Mouse (Mus musculus) forebrain, embryonic 14.5 days (tissue): ENCODE data around the gene Plekha5. TPM values are rescaled to one million over a fixed set of nuclear protein-coding genes. Genes with fewer than 3 reads are reported as not detected.
"Not testable (repeated sequence)": the region's sequence is repeated elsewhere in the genome, so short reads cannot be mapped to it uniquely, and the experiment has no call there.

Source experiments
- ATAC-seq: fragments of 200-750 bp; cut with Nextera tagmentation; 2 replicates; pipeline ENCODE4 v1.8.0; 2017; ENCODE audit warnings: mild to moderate bottlenecking, moderate library complexity
- DNase-seq: peaks from one replicate; pipeline ENCODE4 v3.0.0-alpha.2; 2015; ENCODE audit warnings: low spot score
- H3K27ac ChIP-seq: fragments of 300-500 bp; sonication (generic); 2 replicates; pipeline ENCODE4 v1.5.1; 2014; ENCODE audit warnings: low read depth, mild to moderate bottlenecking, control low read depth, low read length, moderate library complexity
- H3K27me3 ChIP-seq: fragments of 300-500 bp; sonication (generic); replicated peaks from 2 replicates; pipeline ENCODE4 v1.6.1; 2014; ENCODE audit warnings: low read length, control low read depth, mixed read lengths; ENCODE audit not compliant: control insufficient read depth, insufficient read depth
- H3K36me3 ChIP-seq: fragments of 300-500 bp; sonication (generic); 2 replicates; pipeline ENCODE4 v1.6.1; 2014; ENCODE audit warnings: low read length, control low read depth; ENCODE audit not compliant: control insufficient read depth, insufficient read depth
- H3K4me1 ChIP-seq: fragments of 300-500 bp; sonication (generic); 2 replicates; pipeline ENCODE4 v1.6.1; 2014; ENCODE audit warnings: antibody characterized with exemption, low read length, control low read depth; ENCODE audit not compliant: control insufficient read depth, insufficient read depth
- H3K4me2 ChIP-seq: fragments of 300-500 bp; sonication (generic); 2 replicates; pipeline ENCODE4 v1.6.1; 2014; ENCODE audit warnings: mild to moderate bottlenecking, control low read depth, low read length
- H3K4me3 ChIP-seq: fragments of 300-500 bp; sonication (generic); 2 replicates; pipeline ENCODE4 v1.5.1; 2014; ENCODE audit warnings: low read depth, low read length, control low read depth
- H3K9ac ChIP-seq: fragments of 300-500 bp; sonication (generic); 2 replicates; pipeline ENCODE4 v1.6.1; 2014; ENCODE audit warnings: mild to moderate bottlenecking, low read length, control low read depth, moderate library complexity
- H3K9me3 ChIP-seq: fragments of 300-500 bp; sonication (generic); replicated peaks from 2 replicates; pipeline ENCODE4 v1.6.1; 2016; ENCODE audit warnings: low read length, control low read depth, mixed read lengths; ENCODE audit not compliant: control insufficient read depth
- WGBS: fragments of 180-500 bp; shearing (Covaris S2); extraction: QIAGEN DNeasy Blood & Tissue Kit; methylation state at CpG from one replicate; pipeline ENCODE4 v1.1.7; 2014; 5-methylcytosine and 5-hydroxymethylcytosine counted together
- polyA plus RNA-seq: library from polyadenylated mRNA; unstranded; fragments of >200 nt; fragmentation: Nextera tagmentation; extraction: Ambion mirVana; gene quantifications from 2 replicates; pipeline ENCODE4 v1.2.1, GENCODE M21; 2014

The Plekha5 gene
- polyA plus RNA-seq, 1 experiment from 2014 or later = 26.5 TPM

GRCm38 (mm10) chr6:140490220-140490619 lies 66.4 kb downstream of the Plekha5 start:
- ATAC-seq = no peak

DNA sequence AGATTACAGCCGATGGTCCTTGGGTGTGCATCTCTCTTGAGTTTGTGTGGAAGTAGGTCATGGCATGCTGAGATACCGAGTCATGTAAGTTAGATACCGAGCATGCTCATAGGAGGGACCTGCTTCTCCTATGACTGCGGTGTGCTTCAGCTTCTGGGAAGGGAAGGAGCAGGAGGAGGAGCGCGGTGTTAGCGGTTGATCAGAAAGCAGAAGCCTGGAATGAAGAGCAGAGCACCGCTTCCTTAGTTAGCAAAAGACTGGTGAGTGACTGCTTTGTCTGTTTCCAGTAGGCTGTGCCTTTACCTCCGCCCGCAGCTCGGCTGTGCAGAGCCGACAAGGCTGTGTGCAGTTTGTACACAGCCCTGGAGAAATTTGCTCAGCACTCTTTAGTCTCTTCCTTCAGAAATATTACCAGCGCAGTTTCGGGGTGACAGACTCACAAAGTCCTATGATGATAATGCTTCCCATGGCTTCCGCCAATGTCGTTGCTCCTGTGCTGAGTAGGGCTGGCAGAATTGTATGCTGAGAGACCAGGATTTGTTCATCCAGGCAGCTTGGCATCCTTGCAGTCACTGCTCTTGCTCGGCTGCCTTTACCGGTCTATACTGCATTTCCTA lies 67.2 kb downstream of the Plekha5 start:
- ATAC-seq (peak; percentile 45; the same call in 1 of the 2 replicates), DNase-seq (no peak)
- H3K27ac ChIP-seq = no peak overlapping the region; the same call in 1 of the 2 replicates
- no peaks in the 10 kb centered on the region for H3K36me3 ChIP-seq
- H3K27me3 ChIP-seq = no peaks in the 10 kb centered on the region
- no peak overlapping the region for H3K4me3 ChIP-seq
- no peak overlapping the region for H3K4me2 ChIP-seq
- WGBS = 78% methylated on average over 18 of the region's 18 CpGs
- H3K4me1 ChIP-seq = 0 out of 2 replicates have a peak, but pooled peaks cover 7% of the 10 kb centered on the region
- H3K9me3 ChIP-seq = no peaks in the 10 kb centered on the region
- H3K9ac ChIP-seq = no peak overlapping the region; the same call in 1 of the 2 replicates

More at GRCm38 (mm10) chr6:140490220-140490619, 66.4 kb downstream of the Plekha5 start:
- no peak overlapping the region for H3K27ac ChIP-seq
- no peak for DNase-seq
- no peaks in the 10 kb centered on the region for H3K9me3 ChIP-seq
- H3K4me1 ChIP-seq = 0 out of 2 replicates have a peak, but pooled peaks cover 7% of the 10 kb centered on the region
- H3K36me3 ChIP-seq = no peaks in the 10 kb centered on the region
- no peak overlapping the region for H3K4me2 ChIP-seq
- WGBS = 85% methylated on average over 4 of the region's 4 CpGs
- H3K27me3 ChIP-seq = no peaks in the 10 kb centered on the region
- H3K4me3 ChIP-seq = no peak overlapping the region
- H3K9ac ChIP-seq = no peak overlapping the region

DNA sequence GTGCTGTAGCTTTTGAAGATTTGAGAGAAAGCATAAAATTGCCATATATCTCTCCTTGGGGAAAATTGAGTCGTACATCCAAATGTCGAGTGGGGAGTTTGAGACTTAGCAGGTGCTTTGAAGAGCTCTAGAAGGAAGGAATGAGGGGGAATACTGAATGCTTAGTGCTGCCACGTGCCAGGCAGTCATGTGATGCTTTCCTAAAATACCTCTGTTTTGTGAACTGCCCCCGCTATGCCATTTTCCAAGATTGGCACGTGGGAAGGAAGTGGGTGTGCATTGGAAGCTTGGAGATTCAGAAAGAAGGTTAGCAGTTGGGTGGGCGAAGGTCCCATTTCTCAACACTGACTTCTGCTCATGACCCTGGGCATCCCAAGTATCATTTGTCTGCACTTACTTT lies 68.2 kb downstream of the Plekha5 start:
- ATAC-seq = no peak
- WGBS = 86% methylated on average over 6 of the region's 6 CpGs
- no peak overlapping the region for H3K27ac ChIP-seq

DNA sequence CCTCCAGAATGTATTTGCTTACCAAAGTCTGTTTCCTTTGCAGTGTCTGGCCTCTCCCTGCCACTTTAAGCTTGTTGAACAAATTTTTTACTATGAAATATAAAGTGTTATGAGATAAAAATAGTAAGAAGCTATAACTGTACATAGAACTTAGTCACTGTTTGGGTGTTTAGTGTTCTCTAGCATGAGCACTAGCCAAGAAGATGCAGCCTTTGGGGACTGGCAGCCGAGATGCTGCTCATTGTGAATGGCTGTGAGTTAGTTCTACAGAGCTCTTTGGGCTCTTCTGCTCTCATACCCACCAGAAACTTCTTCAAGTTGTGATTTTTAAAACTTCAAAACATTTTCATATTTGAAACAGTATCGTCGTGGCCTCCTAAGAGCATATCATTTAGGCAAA lies 74.2 kb downstream of the Plekha5 start:
- 92% methylated on average over 3 of the region's 3 CpGs for WGBS
- Histone ChIP-seq H3K9ac (no peak overlapping the region), H3K4me1 (no peaks in the 10 kb centered on the region), H3K36me3 (no peaks in the 10 kb centered on the region), H3K27me3 (no peaks in the 10 kb centered on the region), H3K4me3 (no peak overlapping the region), H3K4me2 (no peak overlapping the region), H3K9me3 (no peaks in the 10 kb centered on the region), H3K27ac (no peak overlapping the region)
- DNase-seq (no peak), ATAC-seq (no peak)

More for the DNA sequence above, 68.2 kb downstream of the Plekha5 start:
- H3K4me3 ChIP-seq = no peak overlapping the region
- no peaks in the 10 kb centered on the region for H3K27me3 ChIP-seq
- DNase-seq = no peak
- no peaks in the 10 kb centered on the region for H3K36me3 ChIP-seq
- no peaks in the 10 kb centered on the region for H3K9me3 ChIP-seq
- no peak overlapping the region for H3K9ac ChIP-seq
- H3K4me1 ChIP-seq = 0 out of 2 replicates have a peak, but pooled peaks cover 7% of the 10 kb centered on the region
- no peak overlapping the region for H3K4me2 ChIP-seq

DNA sequence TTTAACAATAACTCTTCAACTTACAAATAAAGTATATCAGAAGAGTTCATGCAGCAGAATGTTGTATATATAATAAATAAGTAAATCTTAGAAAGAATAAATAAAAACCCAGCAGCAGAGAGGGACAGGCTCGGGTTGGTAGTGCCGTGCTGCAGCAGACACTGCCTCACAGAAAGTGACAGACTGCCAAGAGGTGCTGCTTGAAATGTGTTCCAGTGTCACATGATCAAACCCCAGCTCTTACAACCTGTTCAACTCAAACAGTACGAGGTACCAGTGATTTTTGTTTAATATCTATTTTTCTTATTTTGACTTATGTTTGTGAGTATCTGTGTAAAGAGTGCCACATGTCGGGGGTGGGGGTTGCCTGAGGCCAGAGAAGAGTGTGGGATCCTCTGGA lies 75.1 kb downstream of the Plekha5 start:
- Histone ChIP-seq H3K36me3 (no peaks in the 10 kb centered on the region), H3K4me1 (no peaks in the 10 kb centered on the region), H3K27me3 (no peaks in the 10 kb centered on the region), H3K27ac (no peak overlapping the region), H3K9ac (no peak overlapping the region), H3K9me3 (no peaks in the 10 kb centered on the region), H3K4me2 (no peak overlapping the region), H3K4me3 (no peak overlapping the region)
- ATAC-seq (no peak), DNase-seq (no peak)
- WGBS = 81% methylated on average over 4 of the region's 4 CpGs

DNA sequence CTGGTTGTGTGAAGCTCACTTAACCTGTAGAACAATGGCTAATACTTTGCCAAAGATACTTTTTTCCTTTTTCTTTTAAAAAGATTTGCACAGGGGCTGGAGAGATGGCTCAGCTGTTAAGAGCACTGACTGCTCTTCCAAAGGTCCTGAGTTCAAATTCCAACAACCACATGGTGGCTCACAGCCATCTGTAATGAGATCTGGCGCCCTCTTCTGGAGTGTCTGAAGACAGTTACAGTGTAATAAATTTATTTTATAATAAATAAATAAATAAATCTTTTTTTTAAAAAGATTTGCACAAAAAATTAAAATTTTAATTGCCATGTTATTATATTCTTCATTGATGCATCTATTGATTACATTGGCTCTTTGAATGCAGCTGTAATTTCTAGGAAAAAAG lies 77.0 kb downstream of the Plekha5 start:
- H3K4me1 ChIP-seq, H3K4me3 ChIP-seq, H3K27me3 ChIP-seq, H3K36me3 ChIP-seq, H3K27ac ChIP-seq, H3K9me3 ChIP-seq, H3K9ac ChIP-seq, DNase-seq, ATAC-seq, H3K4me2 ChIP-seq: not testable (repeated sequence)
- 74% methylated on average over 1 of the region's 1 CpGs for WGBS

DNA sequence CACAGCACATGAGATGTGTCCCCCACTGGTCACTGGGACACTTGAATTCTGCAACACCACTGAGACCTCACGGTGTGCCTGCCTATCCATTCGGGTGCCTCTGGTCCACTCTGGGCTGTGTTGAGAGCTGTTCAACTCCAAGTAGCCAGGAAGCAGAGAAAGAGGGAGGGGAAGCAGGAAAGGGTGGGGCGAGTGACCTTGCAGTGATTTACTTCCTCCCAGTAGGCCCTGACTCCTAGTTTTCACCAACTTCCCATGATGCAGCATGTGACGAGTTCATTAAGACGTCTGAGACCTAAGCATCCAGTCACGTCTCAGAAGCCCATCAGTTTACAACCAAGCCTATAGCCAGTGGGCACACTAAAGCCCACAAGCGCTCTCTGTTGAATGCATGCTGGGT lies 78.0 kb downstream of the Plekha5 start:
- WGBS = 90% methylated on average over 7 of the region's 7 CpGs
- no peak for ATAC-seq
- H3K9ac ChIP-seq = no peak overlapping the region

GRCm38 (mm10) chr6:140504796-140505195 lies 80.9 kb downstream of the Plekha5 start:
- H3K27ac ChIP-seq = no peak overlapping the region
- no peak for ATAC-seq

More for the DNA sequence above, 78.0 kb downstream of the Plekha5 start:
- Histone ChIP-seq H3K4me2 (no peak overlapping the region), H3K9me3 (no peaks in the 10 kb centered on the region), H3K4me3 (no peak overlapping the region), H3K27ac (no peak overlapping the region), H3K27me3 (no peaks in the 10 kb centered on the region), H3K36me3 (no peaks in the 10 kb centered on the region), H3K4me1 (no peaks in the 10 kb centered on the region)
- DNase-seq = no peak

GRCm38 (mm10) chr6:140507605-140508004 lies 83.8 kb downstream of the Plekha5 start:
- Histone ChIP-seq H3K9me3 (no peaks in the 10 kb centered on the region), H3K4me2 (no peak overlapping the region), H3K4me3 (no peak overlapping the region), H3K27ac (no peak overlapping the region), H3K9ac (no peak overlapping the region), H3K36me3 (no peaks in the 10 kb centered on the region), H3K4me1 (peaks cover 4% of the 10 kb centered on the region; the same call in 1 of the 2 replicates), H3K27me3 (no peaks in the 10 kb centered on the region)
- no peak for DNase-seq
- ATAC-seq = no peak
- WGBS = 53% methylated on average over 3 of the region's 3 CpGs

More at GRCm38 (mm10) chr6:140504796-140505195, 80.9 kb downstream of the Plekha5 start:
- Histone ChIP-seq H3K9me3 (no peaks in the 10 kb centered on the region), H3K4me1 (peaks cover 4% of the 10 kb centered on the region; the same call in 1 of the 2 replicates), H3K4me3 (no peak overlapping the region), H3K36me3 (no peaks in the 10 kb centered on the region), H3K27me3 (no peaks in the 10 kb centered on the region), H3K4me2 (no peak overlapping the region), H3K9ac (no peak overlapping the region)
- 82% methylated on average over 10 of the region's 10 CpGs for WGBS
- no peak for DNase-seq
